Mouse (Mus musculus) kidney, adult 11 months (tissue): ENCODE measurements at regions not wholly inside any gene's neighbourhood (a gene's known extent, or its start where the extent isn't known, plus 50 kb on each side); places are given as distances from the start of the nearest gene placed in this dataset.

Source experiments
- DNase-seq: peaks from one replicate; pipeline ENCODE4 v3.0.0; 2022

GRCm38 (mm10) chr7:136457867-136458448, 436.5 kb upstream of the Mgmt start:
- peak; percentile 72 for DNase-seq

DNA sequence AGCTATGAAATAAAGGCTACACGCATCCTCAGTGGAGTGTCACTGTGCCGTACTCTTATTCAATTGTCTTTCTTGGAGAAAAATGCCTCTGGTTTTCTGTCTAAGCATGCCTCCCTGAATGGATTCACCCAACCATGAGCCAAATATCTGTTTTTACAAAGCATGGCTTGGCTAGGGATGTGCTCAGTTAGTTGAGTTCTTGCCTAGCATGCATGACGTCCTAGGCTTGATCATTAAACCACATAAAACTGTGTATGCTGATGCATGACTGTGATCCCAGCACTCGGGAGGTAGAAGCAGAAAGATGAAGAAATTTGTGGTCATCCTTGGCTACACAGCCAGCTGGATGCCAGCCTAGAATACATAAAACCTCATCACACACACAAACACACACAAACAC, 417.3 kb upstream of the Mgmt start:
- DNase-seq: peak; percentile 15

DNA sequence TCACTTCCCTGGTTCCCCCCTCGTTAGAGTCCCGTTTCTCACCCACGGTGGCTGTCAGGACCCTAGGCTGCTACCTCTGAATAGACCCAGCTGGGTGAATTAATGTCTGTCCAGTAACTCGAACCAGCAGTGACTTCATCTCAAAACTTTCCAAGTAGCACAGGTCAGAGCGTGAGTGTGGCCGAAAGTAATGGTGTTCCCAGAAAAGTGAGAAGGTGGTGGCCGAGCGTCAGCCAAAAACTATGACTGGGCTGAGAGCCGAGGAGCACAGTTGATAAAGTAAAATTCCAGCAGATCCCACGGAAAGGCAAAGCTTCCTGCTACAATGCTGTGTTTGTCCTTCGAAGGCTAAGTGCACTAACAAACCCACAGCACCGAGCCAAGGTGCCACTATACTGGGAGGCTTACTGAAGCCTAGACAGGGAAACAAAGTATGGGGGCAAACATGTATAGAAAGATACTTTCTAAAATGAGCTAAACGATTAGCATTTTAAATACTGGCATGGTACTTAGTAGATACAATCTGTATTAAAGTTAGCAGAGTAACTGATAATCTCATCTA, 413.7 kb upstream of the Mgmt start:
- no peak for DNase-seq

- no peak for DNase-seq
These were observed 411.2 kb upstream of the Mgmt start for GRCm38 (mm10) chr7:136483237-136483636.

DNA sequence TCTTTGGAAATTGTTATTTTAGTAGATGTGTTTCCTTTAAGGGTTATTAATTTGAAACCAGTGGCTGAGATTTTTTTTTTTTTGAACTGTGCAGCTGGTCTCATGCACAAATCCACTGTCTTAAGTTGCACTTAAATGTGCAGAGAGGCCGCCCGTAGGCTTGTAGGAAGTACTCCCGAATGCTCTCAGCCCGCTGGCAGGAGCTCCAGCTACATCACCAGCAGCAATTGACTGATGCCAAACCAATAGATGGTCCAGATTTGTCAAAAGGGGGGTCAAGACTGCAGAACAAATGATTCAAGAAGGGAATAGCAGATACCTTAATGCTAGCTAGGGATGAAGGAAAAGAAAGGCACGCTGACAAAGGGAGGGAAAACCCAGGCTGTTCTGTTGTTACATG, 406.9 kb upstream of the Mgmt start:
- DNase-seq: no peak

GRCm38 (mm10) chr7:136494862-136495261, 399.6 kb upstream of the Mgmt start:
- no peak for DNase-seq

- DNase-seq: no peak
These were observed 397.8 kb upstream of the Mgmt start for GRCm38 (mm10) chr7:136496335-136497242.

GRCm38 (mm10) chr7:136500059-136500458, 394.4 kb upstream of the Mgmt start:
- no peak for DNase-seq

GRCm38 (mm10) chr7:136501094-136501493, 393.3 kb upstream of the Mgmt start:
- no peak for DNase-seq

DNA sequence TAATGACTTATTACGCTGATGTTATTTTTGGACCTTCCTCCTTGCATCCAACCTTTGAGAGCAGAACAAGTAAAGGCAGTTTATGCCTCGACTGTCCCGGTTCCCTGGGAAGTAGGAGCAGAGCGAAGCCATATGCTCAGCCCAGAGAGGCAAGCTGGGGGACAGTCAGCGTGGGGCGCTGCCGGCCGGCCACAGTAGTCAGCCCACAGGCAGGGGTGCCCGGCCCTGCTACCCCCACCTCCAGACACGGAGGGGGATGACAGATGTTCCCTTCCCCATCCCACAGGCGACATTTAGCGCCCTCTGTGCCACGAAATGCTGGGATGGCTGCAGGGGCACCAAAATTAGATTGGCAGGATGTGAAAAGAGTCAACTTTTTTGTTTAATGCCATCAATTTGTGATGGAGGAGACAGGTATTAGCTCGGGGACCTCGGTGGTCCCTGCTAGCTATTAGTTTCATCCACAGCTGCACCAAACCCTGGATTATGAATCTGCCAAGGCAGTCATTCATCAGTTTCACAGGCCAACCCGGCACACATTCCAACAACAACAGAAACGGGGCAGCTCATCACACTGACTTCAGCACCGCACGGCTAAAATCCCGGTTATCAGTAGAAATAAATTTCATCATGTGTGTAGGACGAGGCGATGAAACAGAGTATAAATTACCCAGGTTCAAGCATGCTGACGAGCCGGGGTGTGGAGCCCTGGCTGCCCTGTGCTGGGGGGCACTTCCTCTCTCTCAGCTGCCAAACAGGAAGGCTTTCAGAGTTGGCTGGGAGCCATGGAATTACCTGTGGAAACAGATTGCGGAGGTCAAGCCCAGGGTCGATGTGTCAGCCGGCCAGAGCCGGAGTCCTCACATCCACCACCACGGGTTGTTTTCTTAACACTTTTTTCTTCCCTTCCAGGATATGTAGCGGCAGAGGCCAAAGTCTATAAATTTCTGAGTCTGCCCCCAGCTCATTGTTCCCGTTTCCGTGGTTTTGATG, 392.3 kb upstream of the Mgmt start:
- DNase-seq: peak; percentile 64

DNA sequence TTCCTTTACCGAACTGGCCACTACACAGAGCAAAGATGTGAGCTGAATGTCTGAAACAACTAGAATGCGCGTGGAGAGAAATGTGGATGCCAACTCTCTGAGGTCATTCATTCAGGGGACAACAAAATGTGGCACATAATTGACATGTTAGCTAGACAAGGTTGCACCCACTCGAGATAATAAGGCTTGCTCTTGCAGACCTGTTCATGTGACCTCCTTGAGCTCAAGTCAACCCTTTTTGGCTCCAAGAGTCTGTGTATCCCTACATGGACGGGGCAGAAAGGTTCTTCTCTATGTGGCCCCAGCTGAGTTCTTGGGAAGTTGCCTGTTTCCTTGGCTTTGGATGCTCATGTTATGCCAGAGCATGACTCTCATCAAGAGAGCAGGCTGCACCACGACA, 383.0 kb upstream of the Mgmt start:
- DNase-seq: no peak

DNA sequence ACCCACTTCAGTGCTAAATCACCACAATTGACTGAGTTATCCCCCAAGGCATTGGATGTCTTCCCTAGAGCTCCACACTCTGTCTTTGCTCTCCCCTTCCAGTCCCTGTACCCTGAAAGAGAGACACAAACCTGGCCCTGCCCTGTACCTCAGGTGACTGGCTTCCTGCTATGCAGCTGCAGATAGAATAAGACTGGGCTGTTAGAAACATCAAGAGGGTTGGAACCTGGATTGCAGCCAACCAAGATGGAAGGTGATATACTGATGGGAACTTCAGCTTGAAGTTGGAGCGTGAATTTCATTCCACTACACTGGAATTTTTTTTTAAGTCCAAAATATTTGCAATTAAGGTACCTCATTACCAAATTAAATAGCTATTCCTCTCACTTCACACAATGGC, 379.0 kb upstream of the Mgmt start:
- DNase-seq: no peak

DNA sequence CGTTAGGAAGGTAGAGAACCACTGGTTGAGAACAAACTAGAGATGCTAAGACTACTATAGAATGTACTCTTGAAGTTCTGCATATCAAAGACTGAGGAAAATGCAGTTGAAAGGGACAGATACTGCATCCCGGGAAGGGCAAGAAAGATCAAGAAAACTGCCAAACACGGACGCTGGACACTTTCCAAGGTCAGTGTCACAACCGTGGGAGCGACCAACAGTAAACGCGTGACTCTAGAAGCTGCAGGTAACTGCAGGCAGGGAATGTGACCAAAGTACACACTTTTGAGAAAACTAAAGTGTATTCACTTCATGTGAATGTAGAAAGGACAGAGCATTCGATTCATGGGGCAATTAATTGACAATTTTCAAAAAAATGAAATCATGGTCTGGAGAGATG, 368.6 kb upstream of the Mgmt start:
- DNase-seq: no peak

DNA sequence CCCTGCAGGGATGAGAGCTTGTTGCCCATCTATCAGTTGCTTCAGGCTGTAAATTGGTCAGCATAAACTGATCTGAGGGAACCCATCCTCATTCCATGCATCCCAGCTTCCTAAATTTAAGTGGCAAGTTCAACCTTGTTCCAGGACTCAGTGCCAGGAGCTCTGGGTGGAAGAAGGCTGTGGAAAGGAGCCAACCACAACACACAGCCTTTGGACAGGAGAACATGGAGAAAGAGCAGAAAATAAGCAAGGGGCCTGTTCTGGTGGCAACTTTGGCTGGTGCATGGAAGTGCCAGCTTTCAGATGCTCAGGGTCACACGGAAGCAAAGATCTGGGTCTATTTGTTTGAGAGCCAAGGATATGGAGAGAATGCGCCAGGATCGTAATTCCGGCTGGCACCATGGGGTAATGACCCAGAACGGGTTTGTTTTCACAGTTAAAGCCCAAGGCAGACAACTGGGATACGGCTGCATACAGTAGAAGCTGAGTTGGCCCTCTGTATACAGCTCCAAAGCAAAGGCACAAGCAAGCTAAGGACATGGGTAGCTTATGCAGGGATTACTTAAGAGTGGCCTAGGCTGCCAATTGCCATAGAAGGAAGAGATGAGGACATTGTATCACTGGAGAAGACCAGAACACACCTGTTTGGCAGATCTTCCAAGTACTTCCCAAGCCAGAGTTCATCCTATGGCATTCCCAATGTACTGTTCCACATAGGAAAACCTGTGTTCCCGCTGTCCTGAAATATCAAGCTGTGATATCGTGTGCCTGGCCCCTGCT, 364.2 kb upstream of the Mgmt start:
- peak; percentile 30 for DNase-seq

DNA sequence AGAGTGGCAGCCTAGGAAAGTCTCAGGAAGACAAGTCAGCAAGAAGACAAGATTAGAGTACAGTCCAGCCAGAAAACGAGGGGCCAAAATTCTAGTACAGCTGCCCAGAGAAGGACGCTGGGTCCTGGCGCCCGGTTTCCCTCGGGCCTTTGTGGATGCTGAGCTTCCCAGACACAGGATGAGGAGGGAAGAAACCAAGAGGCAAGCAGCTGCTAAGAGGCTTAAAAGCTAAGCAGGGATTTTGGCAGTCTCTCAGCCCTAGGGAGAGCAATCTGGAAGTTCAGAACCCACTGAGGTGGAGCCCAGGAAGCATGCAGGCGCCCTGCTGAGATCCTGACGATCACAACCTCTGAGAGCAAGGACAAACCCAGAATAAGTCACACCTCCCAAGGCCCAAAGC, 363.1 kb upstream of the Mgmt start:
- DNase-seq: no peak

GRCm38 (mm10) chr7:136541876-136542655, 352.3 kb upstream of the Mgmt start:
- DNase-seq: no peak

DNA sequence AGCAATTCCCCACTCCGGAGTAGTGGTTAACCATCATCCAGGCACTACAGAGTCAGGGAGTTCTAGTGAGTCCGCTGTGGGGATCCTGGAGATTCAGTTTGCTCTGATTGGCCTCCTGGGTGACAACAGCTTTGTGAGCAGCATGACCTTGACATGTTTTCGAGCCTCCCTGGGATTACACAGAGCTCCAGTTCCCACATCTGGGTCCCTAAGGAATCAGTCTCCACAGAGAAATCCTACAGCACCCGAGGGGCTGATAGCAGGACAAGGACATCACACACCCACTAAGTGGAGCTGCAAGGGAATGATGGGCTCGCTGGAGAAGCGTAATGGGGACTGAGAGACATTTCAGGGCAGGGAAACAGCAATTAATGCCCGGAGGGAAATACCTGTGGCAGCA, 351.5 kb upstream of the Mgmt start:
- DNase-seq: no peak

GRCm38 (mm10) chr7:136547837-136548236, 346.6 kb upstream of the Mgmt start:
- DNase-seq: no peak

DNA sequence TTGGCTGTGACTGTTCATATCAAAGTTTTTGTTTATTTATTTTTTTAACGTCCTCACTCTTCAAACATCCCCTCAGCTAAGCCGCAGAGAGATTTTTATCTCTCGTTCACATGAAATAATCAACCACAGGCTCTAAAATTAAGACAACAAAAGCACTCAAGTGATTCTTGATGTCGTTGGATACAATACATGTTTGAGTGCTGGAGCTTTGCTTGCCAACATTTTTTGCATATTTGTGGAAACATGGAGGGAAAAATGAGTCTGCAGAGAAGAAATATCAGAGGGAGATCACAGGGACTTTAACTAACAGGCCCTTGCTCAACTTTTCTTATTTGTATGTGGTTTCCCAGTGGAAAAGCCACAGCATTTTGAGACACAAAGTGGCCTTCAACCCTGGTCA, 338.0 kb upstream of the Mgmt start:
- no peak for DNase-seq

GRCm38 (mm10) chr7:136559536-136559935, 334.9 kb upstream of the Mgmt start:
- DNase-seq: no peak

DNA sequence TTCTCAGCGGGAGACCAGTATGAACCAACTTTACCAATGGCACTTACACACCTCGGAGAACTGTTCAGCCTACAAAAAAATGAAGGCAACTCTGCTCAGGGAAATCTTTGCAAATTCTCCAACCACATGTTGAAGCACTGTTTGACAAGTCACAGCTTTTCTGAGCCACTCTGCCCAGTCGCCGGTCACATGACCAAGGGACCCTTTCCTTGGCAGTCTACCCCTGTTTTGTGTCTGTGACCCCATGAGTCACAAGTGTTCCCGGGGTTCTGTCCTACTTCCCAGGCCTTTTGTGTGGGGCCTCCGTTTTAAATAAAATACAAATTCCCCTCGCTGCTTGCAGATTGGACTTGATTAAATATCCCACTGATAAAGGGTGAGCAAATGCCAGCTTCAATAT, 323.5 kb upstream of the Mgmt start:
- no peak for DNase-seq
